Mouse (Mus musculus): ENCODE results near the gene Abcg5.

Gene Abcg5

DNA sequence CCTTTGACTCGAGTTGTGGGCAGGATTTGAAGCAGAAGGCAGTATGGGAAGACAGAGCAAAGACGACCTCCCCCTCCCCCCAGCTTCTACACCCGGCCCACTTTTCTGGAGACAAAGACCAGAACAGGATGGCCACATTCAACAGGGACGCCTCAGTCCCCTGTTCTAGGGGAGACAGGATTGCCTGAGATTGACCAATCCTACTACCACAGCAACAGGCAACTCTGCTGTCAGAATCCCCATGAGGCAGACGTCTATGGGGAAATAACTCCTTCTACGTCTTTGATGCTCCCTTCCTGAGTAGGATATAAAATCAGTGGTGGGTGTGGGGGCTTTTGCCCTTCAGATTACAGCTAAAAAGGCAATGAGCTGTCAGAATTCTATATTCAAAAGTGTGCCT, 1.5 kb upstream of the Abcg5 start:
- DNase-seq: no peak

GRCm38 (mm10) chr17:84681670-84682069, 1.1 kb downstream of the Abcg5 start:
- no peak for DNase-seq

GRCm38 (mm10) chr17:84677595-84677994, 5.2 kb downstream of the Abcg5 start:
- DNase-seq: no peak

GRCm38 (mm10) chr17:84675951-84676366, 6.9 kb downstream of the Abcg5 start, which contains the start of gene Abcg8:
Gene Abcg8 (plus strand): TSS chr17:84676302.
- no peak for DNase-seq

DNA sequence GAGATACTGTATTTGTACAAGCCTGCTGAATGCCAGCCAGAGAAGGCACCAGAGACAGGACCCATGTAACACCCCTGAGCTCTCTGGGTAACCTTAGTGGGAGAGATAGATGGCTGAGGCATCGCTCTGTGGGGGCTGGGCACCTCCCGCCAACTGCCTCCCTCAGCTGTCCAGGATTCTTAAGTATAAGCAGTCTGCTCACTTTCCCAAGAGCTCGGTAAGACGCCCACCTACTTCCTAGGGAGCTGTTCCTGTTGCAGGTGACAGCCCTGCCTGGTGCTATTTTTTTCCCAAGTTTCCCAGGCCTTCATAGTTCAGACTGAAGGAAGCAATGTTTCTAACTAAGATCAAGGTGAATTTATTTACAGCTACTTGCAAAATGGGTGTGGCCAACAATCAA, 7.6 kb downstream of the Abcg5 start:
- no peak for DNase-seq

GRCm38 (mm10) chr17:84674048-84674447, 8.8 kb downstream of the Abcg5 start:
- DNase-seq: no peak

- DNase-seq: no peak
Observed at GRCm38 (mm10) chr17:84672376-84673369, 10.1 kb downstream of the Abcg5 start.

DNA sequence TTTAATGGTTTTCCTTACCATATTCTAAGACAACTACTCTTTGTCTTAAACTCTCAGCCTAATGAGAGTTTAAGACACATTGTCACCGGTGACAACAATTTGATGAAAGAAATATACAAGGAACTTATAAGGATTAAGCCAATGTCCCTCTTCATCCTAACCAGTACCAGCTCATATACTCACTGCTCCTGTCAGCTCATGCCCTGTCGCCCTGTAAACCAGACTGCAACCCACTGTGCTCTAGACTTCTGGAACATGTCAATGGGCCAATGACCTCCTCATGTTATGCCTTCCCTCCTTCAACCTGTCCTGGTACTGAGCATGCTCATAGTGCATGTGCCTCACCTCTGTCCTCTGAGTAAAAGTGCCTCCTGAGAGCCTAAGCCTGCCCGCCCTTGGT, 15.0 kb downstream of the Abcg5 start:
- no peak for DNase-seq

GRCm38 (mm10) chr17:84665691-84666090, 17.1 kb downstream of the Abcg5 start:
- no peak for DNase-seq

DNA sequence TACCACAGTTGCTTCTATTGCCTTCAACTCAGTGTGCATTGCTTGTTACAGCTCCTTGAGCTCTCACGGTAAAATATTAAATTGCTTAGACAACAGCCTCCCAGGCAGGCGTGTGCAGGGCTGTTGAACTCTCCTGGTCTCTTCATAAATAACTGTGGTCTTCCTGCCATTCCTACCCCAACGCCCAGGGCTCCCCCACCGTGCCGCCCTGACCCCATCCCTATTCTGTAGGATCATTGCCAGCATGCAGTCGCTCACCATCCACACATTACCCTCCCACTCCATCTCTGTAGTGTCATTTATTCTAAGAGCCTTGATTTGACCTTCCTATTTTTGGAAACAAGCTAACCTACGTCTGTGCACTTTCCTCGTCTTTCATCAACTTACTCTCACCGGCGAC, 17.8 kb downstream of the Abcg5 start:
- no peak for DNase-seq

GRCm38 (mm10) chr17:84658951-84659350, 23.9 kb downstream of the Abcg5 start:
- no peak for DNase-seq

GRCm38 (mm10) chr17:84658195-84658594, 24.6 kb downstream of the Abcg5 start:
- no peak for DNase-seq

DNA sequence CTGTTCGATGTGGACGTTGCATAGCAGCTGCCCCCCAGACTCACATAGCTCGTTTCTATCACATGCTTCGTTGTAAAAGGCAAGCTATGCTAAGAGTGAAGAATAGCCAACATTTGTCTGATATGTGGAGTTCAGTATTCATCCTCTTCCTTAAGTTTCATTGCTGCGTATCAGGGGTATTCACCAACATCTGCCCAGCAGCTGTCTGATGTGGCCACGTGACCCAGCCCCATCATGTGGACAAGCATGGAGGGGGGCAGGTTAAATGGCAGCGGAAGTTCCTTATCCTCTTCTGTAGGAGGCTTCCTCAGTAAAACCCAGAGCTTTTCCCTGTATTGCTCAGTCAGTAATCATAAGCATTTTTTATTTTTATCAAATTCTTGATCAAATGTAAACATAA, 25.0 kb downstream of the Abcg5 start:
- DNase-seq: no peak

DNA sequence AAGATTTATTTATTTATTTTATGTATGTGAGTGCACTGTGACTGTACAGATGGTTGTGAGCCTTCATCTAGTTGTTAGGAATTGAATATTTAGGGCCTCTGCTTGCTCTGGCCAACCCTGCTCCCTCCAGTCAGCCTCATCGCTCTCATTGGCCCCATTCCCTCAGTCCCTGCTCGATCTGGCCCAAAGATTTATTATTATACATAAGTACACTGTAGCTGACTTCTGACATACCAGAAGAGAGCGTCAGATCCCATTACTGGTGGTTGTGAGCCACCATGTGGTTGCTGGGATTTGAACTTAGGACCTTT, 25.4 kb downstream of the Abcg5 start:
- DNase-seq: no peak

DNA sequence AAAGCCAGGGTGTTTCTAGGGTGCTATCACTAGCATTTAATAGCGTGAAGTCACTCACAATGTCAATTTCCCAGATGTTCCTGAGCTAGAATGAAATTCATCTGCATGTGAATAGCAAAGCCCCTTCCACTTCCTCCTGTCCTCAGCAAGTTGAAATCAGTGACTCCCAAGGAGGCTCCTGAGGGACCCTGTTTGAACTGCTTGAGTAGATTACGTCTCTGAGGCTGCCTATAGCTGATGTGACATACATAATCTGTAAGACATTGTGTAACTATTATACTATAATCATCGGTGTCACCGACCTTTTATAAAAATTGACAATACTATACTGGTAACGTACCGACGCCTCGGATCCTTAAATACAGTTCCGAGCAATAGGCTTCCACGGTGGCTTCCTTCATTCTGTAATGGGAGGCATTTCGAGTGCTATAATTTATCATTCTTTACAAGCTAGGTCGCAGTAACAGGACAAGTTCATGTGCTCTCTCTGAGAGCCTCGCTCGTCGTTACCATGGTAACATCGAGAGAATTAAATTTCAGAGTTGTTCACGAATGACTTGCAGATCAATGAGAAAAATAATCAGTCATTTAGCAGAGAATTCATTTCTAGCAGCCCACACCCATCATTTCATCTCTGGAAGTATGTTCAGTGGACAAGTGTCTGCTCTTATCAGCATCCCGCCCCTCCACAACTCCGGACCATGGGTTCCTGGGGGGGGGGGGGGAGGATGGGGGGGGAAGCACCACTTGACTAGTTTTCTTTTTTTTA, 26.0 kb downstream of the Abcg5 start:
- DNase-seq: no peak

- no peak for DNase-seq
Observed at GRCm38 (mm10) chr17:84656205-84656604, 26.6 kb downstream of the Abcg5 start.

GRCm38 (mm10) chr17:84653544-84653943, 29.3 kb downstream of the Abcg5 start:
- no peak for DNase-seq

DNA sequence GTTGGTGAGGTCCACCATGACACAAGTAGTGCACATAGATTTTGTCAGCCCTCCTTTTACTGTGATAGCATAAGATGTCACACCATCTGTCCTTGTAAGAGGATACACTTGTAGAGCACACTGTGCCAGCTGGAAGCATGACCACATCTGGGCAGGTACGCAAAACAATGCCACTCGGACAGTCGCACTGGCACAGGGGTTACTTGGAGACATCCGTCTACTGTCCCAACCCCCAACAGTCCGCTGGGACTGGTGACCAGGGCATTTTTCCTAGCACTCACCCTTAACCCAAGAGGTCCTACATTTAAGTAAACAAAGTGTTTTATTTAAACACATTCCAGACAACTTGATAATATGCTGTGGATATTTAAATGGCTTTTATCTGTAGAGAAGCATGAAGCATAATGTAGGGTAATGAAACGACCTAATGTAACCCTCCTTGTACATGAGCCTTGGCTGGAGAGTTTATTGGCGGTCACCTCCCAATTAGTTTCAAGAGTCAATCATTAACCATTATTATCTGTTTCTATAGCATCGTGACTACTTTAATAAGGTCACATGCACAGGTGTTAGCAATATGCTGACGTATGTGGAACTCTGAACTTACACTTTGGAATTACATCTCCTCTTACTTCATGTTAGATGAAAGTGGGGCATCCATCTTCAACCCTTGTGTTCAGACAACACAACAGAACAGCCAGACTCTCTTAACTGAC, 32.4 kb downstream of the Abcg5 start:
- DNase-seq: no peak

- no peak for DNase-seq
Observed at GRCm38 (mm10) chr17:84647630-84648029, 35.2 kb downstream of the Abcg5 start.

- no peak for DNase-seq
Observed at GRCm38 (mm10) chr17:84646477-84646876, 36.3 kb downstream of the Abcg5 start.

GRCm38 (mm10) chr17:84645894-84646293, 36.9 kb downstream of the Abcg5 start:
- DNase-seq: no peak

GRCm38 (mm10) chr17:84645119-84645518, 37.7 kb downstream of the Abcg5 start:
- DNase-seq: no peak

- no peak for DNase-seq
Observed at GRCm38 (mm10) chr17:84644292-84645050, 38.3 kb downstream of the Abcg5 start.

All from cerebellum, adult 11-12 months (tissue).